In genomic region chr1:179142177-179142576, GRCm38 (mm10) we compare ENCODE assay signal across 8 mouse cellular contexts.
DNase-seq lines count a peak whose midpoint lies in the region; ATAC-seq lines count a peak whose summit lies in the region.

No protein-coding gene starts in this region.

- DNase-seq in right cerebral cortex, adult 18-20 months = peak; percentile 34
- DNase-seq in right cerebral cortex, postnatal 4 days = no peak
- peak; percentile 65 for DNase-seq in adipocyte (ENCODE audit: low spot score)
- DNase-seq in embryo, embryonic 10 days (ENCODE audit: low spot score) = peak; percentile 87
- DNase-seq in heart, postnatal 4 days = peak; percentile 70
- DNase-seq in layer of hippocampus, adult 9-10 months (ENCODE audit: low spot score) = peak; percentile 25
- peak; percentile 92 for DNase-seq in midbrain, embryonic 11.5 days (ENCODE audit: low spot score, missing footprints)
- DNase-seq in yolk sac, embryonic 10.5 days (ENCODE audit: low spot score) = peak; percentile 53

- H3K4me2 ChIP-seq in midbrain, embryonic 11.5 days = no peak overlapping the region

- H3K9ac ChIP-seq in midbrain, embryonic 11.5 days (ENCODE audit: low read length) = no peak overlapping the region

- no peak overlapping the region for H3K27ac ChIP-seq in midbrain, embryonic 11.5 days (ENCODE audit: low read depth, low read length)

- 51% methylated on average over 3 of the region's 3 CpGs for WGBS in midbrain, embryonic 11.5 days

- H3K4me3 ChIP-seq in midbrain, embryonic 11.5 days (ENCODE audit: low read depth, low read length) = no peak overlapping the region

- no peaks in the 10 kb centered on the region for H3K9me3 ChIP-seq in midbrain, embryonic 11.5 days (ENCODE audit: control insufficient read depth, low read length)

- ATAC-seq in midbrain, embryonic 11.5 days (ENCODE audit: low FRiP score) = peak; percentile 63

- H3K36me3 ChIP-seq in midbrain, embryonic 11.5 days (ENCODE audit: control insufficient read depth, insufficient read depth, low read length) = no peaks in the 10 kb centered on the region

- H3K4me1 ChIP-seq in midbrain, embryonic 11.5 days (ENCODE audit: control insufficient read depth, insufficient read depth, low read length) = no peaks in the 10 kb centered on the region

- H3K27me3 ChIP-seq in midbrain, embryonic 11.5 days (ENCODE audit: control insufficient read depth, insufficient read depth, low read length) = no peaks in the 10 kb centered on the region
